Mouse (Mus musculus) testis, adult 10 weeks (tissue): ENCODE data around the gene Smurf1. TPM values are rescaled to one million over a fixed set of nuclear protein-coding genes. Genes with fewer than 3 reads are reported as not detected.

Experiments used
- polyA plus RNA-seq: library from polyadenylated mRNA; stranded (reverse); fragments of 350-450 nt; fragmentation: Illumina TruSeq; extraction: RNeasy Lipid Tissue Mini Kit (QIAGEN cat#74804); gene quantifications from one replicate; pipeline ENCODE4 v1.2.3, GENCODE M21; 2014; ENCODE audit warnings: low read depth, low replicate concordance

Gene Smurf1
- 26.5 TPM for polyA plus RNA-seq

GRCm38 (mm10) chr5:144965639-144966351 is at the start of gene Smurf1:
Gene Smurf1 (minus strand): TSS chr5:144965847.

Other genes starting within 250 kb of the Smurf1 start
- gene Tmem130, start 204.0 kb downstream of the Smurf1 start, polyA plus RNA-seq: 2.5 TPM
- gene Trrap, start 198.1 kb downstream of the Smurf1 start, polyA plus RNA-seq: 15.5 TPM
- gene Gm4871, start 66.9 kb upstream of the Smurf1 start, polyA plus RNA-seq: 52.5 TPM
- 98.7 TPM for gene 1700018F24Rik, start 77.1 kb upstream of the Smurf1 start, polyA plus RNA-seq
- gene Arpc1a, start 118.0 kb upstream of the Smurf1 start, polyA plus RNA-seq: 33.9 TPM
- gene Kpna7, start 118.2 kb upstream of the Smurf1 start, polyA plus RNA-seq: 0.15 TPM
- gene Arpc1b, start 148.4 kb upstream of the Smurf1 start, polyA plus RNA-seq: 6.2 TPM
- 46.0 TPM for gene Pdap1, start 174.4 kb upstream of the Smurf1 start, polyA plus RNA-seq
- 259 TPM for gene Bud31, start 174.5 kb upstream of the Smurf1 start, polyA plus RNA-seq
- 1.6 TPM for gene Ptcd1, start 201.3 kb upstream of the Smurf1 start, polyA plus RNA-seq
- 3.9 TPM for gene Cpsf4, start 201.4 kb upstream of the Smurf1 start, polyA plus RNA-seq
- 12.5 TPM for gene Atp5j2, start 226.2 kb upstream of the Smurf1 start, polyA plus RNA-seq
- 2.4 TPM for gene Zkscan14, start 236.0 kb upstream of the Smurf1 start, polyA plus RNA-seq
- 11.5 TPM for gene Zkscan5, start 238.7 kb upstream of the Smurf1 start, polyA plus RNA-seq